Mouse (Mus musculus): ENCODE measurements around the gene Olfr435.

DNA sequence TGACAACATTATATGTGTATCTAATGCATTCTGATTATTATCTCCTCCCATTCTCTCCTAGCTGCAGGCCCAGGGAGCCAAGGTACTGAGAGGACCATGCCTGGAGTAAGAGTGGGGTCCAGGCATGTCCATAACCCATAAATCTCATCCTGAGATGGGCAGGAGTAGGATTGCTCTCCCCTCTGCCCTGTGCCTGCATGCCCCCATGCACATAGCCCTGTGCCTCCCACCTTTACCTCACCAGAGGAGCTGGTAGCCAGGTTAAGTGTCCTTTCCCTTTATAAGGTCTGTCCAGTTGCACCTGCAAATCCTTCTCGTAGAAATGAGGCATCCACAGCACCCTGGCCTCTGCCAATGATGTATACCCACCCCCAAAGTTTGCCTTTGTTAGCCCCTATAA lies 18.8 kb upstream of the Olfr435 start:
- TF ChIP-seq CTCF (IDR thresholded peaks at IDR 0.05; ENCODE audit: extremely low read depth, insufficient read depth, insufficient read length, insufficient replicate concordance) (no peak), POLR2A (IDR thresholded peaks at IDR 0.05; ENCODE audit: low read depth, low read length) (no peak)
